Mouse (Mus musculus): ENCODE data around the gene Gm47996. TPM values are rescaled to one million over a fixed set of nuclear protein-coding genes. Genes with fewer than 3 reads are reported as not detected.
"Not testable (repeated sequence)": the region's sequence is repeated elsewhere in the genome, so short reads cannot be mapped to it uniquely, and the experiment has no call there.

Gm47996 gene
- polyA plus RNA-seq, 2 experiments, result 0.06 TPM; not detected in 1

- Histone ChIP-seq H3K9me3 (ENCODE audit: control insufficient read depth, low read length) (no peaks in the 10 kb centered on the region), H3K27ac (replicated peaks; ENCODE audit: low read depth, low read length) (no peak overlapping the region), H3K4me3 (replicated peaks; ENCODE audit: low read length) (no peak overlapping the region), H3K27me3 (ENCODE audit: control insufficient read depth, insufficient read depth, low read length) (no peaks in the 10 kb centered on the region), H3K4me1 (ENCODE audit: control insufficient read depth, insufficient read depth, low read length) (no peaks in the 10 kb centered on the region), H3K4me2 (replicated peaks; ENCODE audit: low read depth, low read length, severe bottlenecking) (no peak overlapping the region), H3K36me3 (ENCODE audit: control insufficient read depth, insufficient read depth, low read length) (no peaks in the 10 kb centered on the region), H3K9ac (ENCODE audit: low read depth, low read length, severe bottlenecking) (no peak overlapping the region)
- no peak for TF ChIP-seq POLR2A (IDR thresholded peaks at IDR 0.05; ENCODE audit: borderline replicate concordance, extremely low read depth, insufficient read depth, insufficient read length)
- 81% methylated on average over 4 of the region's 4 CpGs for WGBS
- no peak for DNase-seq (ENCODE audit: low spot score)
- no peak for ATAC-seq (ENCODE audit: low FRiP score, low read depth)
These were observed 21.5 kb upstream of the Gm47996 start for GRCm38 (mm10) chr1:151188469-151188868.

DNA sequence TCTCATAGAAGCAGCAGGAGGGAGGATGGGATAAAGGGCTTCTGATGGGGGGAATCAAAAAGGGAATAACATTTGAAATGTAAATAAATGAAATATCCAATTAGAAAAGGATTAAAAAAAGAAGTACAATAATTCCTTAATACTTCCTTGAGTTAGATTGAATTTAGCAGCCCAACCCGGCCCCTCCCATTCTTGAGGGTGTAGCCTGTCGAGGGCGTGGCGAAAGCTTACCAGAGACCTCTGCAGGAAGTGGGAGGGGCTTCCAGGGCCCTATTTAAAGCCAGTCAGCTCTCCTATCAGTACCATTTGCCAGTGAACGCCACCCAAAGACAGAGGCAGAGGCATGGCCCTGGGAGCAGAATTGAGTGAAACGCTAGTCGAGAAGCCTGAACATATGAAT lies 17.9 kb upstream of the Gm47996 start, which contains the start of gene Gm8947:
Gm8947 (plus strand) TSS at position 302 of the 400 bp plus-strand sequence.
- H3K36me3 ChIP-seq (ENCODE audit: control insufficient read depth, insufficient read depth, low read length); H3K9ac ChIP-seq (ENCODE audit: low read depth, low read length, severe bottlenecking); H3K27ac ChIP-seq (replicated peaks; ENCODE audit: low read depth, low read length); H3K27me3 ChIP-seq (ENCODE audit: control insufficient read depth, insufficient read depth, low read length); H3K4me2 ChIP-seq (replicated peaks; ENCODE audit: low read depth, low read length, severe bottlenecking); ATAC-seq (ENCODE audit: low FRiP score, low read depth); DNase-seq (ENCODE audit: low spot score); H3K4me1 ChIP-seq (ENCODE audit: control insufficient read depth, insufficient read depth, low read length); H3K9me3 ChIP-seq (ENCODE audit: control insufficient read depth, low read length); H3K4me3 ChIP-seq (replicated peaks; ENCODE audit: low read length): not testable (repeated sequence)
- WGBS, result no CpG with 5 or more reads among the region's 7 CpGs

DNA sequence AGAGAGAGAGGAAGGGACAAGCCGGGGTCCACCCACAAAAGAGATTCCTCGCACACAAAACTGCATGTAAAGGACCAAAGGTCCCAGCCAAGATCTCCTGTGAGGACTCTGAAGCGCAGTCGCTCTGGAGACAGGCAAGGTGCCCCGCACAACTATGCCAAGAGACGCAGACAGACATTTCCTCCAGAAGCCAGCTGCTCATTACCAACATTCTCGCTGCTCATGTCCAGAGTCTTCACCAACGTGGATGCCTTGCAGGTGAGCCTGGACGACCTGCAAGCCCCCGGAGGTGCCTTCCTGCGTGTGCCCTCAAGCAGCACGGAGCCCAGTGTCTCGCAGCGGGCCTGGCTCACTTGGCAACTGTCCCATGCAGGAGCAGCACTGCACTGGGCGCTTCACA lies 17.2 kb upstream of the Gm47996 start:
- H3K27ac ChIP-seq (replicated peaks; ENCODE audit: low read depth, low read length); DNase-seq (ENCODE audit: low spot score); H3K9me3 ChIP-seq (ENCODE audit: control insufficient read depth, low read length); H3K9ac ChIP-seq (ENCODE audit: low read depth, low read length, severe bottlenecking); H3K4me2 ChIP-seq (replicated peaks; ENCODE audit: low read depth, low read length, severe bottlenecking); H3K36me3 ChIP-seq (ENCODE audit: control insufficient read depth, insufficient read depth, low read length); ATAC-seq (ENCODE audit: low FRiP score, low read depth); H3K27me3 ChIP-seq (ENCODE audit: control insufficient read depth, insufficient read depth, low read length); H3K4me1 ChIP-seq (ENCODE audit: control insufficient read depth, insufficient read depth, low read length); H3K4me3 ChIP-seq (replicated peaks; ENCODE audit: low read length): not testable (repeated sequence)
- WGBS, result 85% methylated on average over 8 of the region's 15 CpGs

DNA sequence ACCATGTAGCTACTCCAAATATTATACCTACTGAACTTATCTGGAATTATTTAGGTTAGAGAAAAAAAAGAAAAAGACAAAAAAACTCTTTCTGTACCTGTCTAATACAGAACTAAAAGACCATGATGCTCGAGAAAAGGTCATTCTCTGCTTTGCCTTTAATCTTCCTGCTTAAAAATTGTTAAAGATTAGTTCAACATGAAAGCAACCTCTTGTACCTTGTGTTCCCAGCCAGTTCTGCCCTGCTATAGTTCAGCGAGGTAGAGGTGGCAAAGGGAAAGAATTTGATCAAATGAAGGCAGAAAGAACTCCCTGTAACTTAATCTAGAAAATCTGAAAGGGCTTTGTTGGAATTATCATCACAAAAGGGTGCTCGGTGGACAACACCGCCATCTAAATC lies 13.9 kb upstream of the Gm47996 start:
- H3K9me3 ChIP-seq (ENCODE audit: control insufficient read depth, low read length); ATAC-seq (ENCODE audit: low FRiP score, low read depth); H3K9ac ChIP-seq (ENCODE audit: low read depth, low read length, severe bottlenecking); H3K4me1 ChIP-seq (ENCODE audit: control insufficient read depth, insufficient read depth, low read length); H3K4me2 ChIP-seq (replicated peaks; ENCODE audit: low read depth, low read length, severe bottlenecking); H3K27ac ChIP-seq (replicated peaks; ENCODE audit: low read depth, low read length); H3K4me3 ChIP-seq (replicated peaks; ENCODE audit: low read length); H3K27me3 ChIP-seq (ENCODE audit: control insufficient read depth, insufficient read depth, low read length); DNase-seq (ENCODE audit: low spot score); H3K36me3 ChIP-seq (ENCODE audit: control insufficient read depth, insufficient read depth, low read length): not testable (repeated sequence)
- 72% methylated on average over 4 of the region's 4 CpGs for WGBS

DNA sequence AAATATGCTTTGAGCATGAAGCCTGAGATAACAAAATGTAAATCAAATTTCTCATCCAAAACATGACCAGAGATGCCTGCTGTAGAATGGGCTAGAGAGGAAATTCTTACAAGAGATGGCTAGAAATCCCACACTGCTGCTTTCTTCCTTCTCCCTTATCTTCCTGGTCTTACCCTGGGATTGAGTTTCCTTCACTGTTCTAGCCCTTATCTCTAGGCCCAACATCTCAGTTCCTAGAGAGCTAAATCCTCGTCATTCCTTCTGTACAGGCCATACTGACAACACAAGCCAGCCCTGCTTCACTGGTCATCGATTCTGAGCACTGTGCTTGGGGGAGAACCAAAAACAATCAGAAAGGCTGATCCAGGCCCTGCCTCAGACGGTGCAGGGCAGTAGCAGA lies 13.2 kb upstream of the Gm47996 start:
- not testable (repeated sequence) for ATAC-seq (ENCODE audit: low FRiP score, low read depth); H3K9me3 ChIP-seq (ENCODE audit: control insufficient read depth, low read length); H3K4me3 ChIP-seq (replicated peaks; ENCODE audit: low read length); DNase-seq (ENCODE audit: low spot score); H3K4me2 ChIP-seq (replicated peaks; ENCODE audit: low read depth, low read length, severe bottlenecking); H3K4me1 ChIP-seq (ENCODE audit: control insufficient read depth, insufficient read depth, low read length); H3K27me3 ChIP-seq (ENCODE audit: control insufficient read depth, insufficient read depth, low read length); H3K36me3 ChIP-seq (ENCODE audit: control insufficient read depth, insufficient read depth, low read length); H3K9ac ChIP-seq (ENCODE audit: low read depth, low read length, severe bottlenecking); H3K27ac ChIP-seq (replicated peaks; ENCODE audit: low read depth, low read length)
- WGBS, result 83% methylated on average over 3 of the region's 3 CpGs

- H3K9ac ChIP-seq (ENCODE audit: low read depth, low read length, severe bottlenecking); H3K9me3 ChIP-seq (ENCODE audit: control insufficient read depth, low read length); H3K27ac ChIP-seq (replicated peaks; ENCODE audit: low read depth, low read length); DNase-seq (ENCODE audit: low spot score); ATAC-seq (ENCODE audit: low FRiP score, low read depth); H3K4me2 ChIP-seq (replicated peaks; ENCODE audit: low read depth, low read length, severe bottlenecking); H3K36me3 ChIP-seq (ENCODE audit: control insufficient read depth, insufficient read depth, low read length); H3K27me3 ChIP-seq (ENCODE audit: control insufficient read depth, insufficient read depth, low read length); H3K4me1 ChIP-seq (ENCODE audit: control insufficient read depth, insufficient read depth, low read length); H3K4me3 ChIP-seq (replicated peaks; ENCODE audit: low read length): not testable (repeated sequence)
- WGBS, result 79% methylated on average over 2 of the region's 4 CpGs
These were observed 11.8 kb upstream of the Gm47996 start, which contains the start of gene Gm47995 for GRCm38 (mm10) chr1:151198120-151198519. Gene Gm47995 (plus strand): TSS chr1:151198448.

GRCm38 (mm10) chr1:151200620-151201019 lies 9.3 kb upstream of the Gm47996 start:
- H3K4me2 ChIP-seq (replicated peaks; ENCODE audit: low read depth, low read length, severe bottlenecking); H3K4me1 ChIP-seq (ENCODE audit: control insufficient read depth, insufficient read depth, low read length); DNase-seq (ENCODE audit: low spot score); H3K27me3 ChIP-seq (ENCODE audit: control insufficient read depth, insufficient read depth, low read length); H3K9ac ChIP-seq (ENCODE audit: low read depth, low read length, severe bottlenecking); H3K27ac ChIP-seq (replicated peaks; ENCODE audit: low read depth, low read length); H3K4me3 ChIP-seq (replicated peaks; ENCODE audit: low read length); H3K36me3 ChIP-seq (ENCODE audit: control insufficient read depth, insufficient read depth, low read length); ATAC-seq (ENCODE audit: low FRiP score, low read depth); H3K9me3 ChIP-seq (ENCODE audit: control insufficient read depth, low read length): not testable (repeated sequence)

DNA sequence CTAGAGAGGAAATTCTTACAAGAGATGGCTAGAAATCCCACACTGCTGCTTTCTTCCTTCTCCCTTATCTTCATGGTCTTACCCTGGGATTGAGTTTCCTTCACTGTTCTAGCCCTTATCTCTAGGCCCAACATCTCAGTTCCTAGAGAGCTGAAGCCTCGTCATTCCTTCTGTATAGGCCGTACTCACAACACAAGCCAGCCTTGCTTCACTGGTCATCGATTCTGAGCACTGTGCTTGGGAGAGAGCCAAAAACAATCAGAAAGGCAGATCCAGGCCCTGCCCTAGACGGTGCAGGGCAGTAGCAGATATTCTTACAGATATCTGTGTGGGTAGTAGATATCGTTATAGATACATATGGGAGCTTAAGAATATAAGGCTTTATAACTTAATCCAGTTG lies 7.2 kb upstream of the Gm47996 start:
- ATAC-seq (ENCODE audit: low FRiP score, low read depth); H3K27me3 ChIP-seq (ENCODE audit: control insufficient read depth, insufficient read depth, low read length); DNase-seq (ENCODE audit: low spot score); H3K36me3 ChIP-seq (ENCODE audit: control insufficient read depth, insufficient read depth, low read length); H3K27ac ChIP-seq (replicated peaks; ENCODE audit: low read depth, low read length); H3K9me3 ChIP-seq (ENCODE audit: control insufficient read depth, low read length); H3K4me3 ChIP-seq (replicated peaks; ENCODE audit: low read length); H3K4me1 ChIP-seq (ENCODE audit: control insufficient read depth, insufficient read depth, low read length); H3K4me2 ChIP-seq (replicated peaks; ENCODE audit: low read depth, low read length, severe bottlenecking); H3K9ac ChIP-seq (ENCODE audit: low read depth, low read length, severe bottlenecking): not testable (repeated sequence)
- 72% methylated on average over 3 of the region's 5 CpGs for WGBS

Measured in limb, embryonic 14.5 days (tissue).